ENCODE assay signal across 16 mouse cellular contexts in the genomic region with DNA sequence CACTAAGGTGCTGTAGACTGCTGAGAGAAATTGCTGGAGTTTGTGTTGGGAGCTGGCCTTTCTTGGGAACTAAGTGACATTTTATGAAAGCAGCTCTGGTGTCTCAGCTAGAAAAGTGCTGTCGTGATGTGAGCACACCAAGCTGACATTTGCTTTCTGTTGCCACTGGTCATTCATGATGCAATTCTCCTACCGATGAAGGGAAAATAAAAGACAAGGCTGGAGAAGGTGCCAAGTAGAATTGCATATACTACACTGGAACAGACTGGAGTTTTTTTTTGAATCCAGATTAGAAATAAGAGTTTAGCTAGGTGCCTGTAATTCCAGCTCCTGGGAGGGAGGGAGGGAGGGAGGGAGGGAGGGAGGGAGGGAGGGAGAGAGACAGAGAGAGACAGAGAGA.
"Had no signal": no experiment of that assay in that cellular context is flagged by ENCODE, and none has a peak within 500 bp of the region (broad histone marks: within the 10 kb centered on the region; RNA-seq: fewer than 3 reads in every experiment).

No protein-coding gene starts in this region.

- H3K9me3 ChIP-seq: neural tube, embryonic 12.5 days; neural tube, embryonic 13.5 days; neural tube, embryonic 15.5 days; stomach, embryonic 15.5 days had no signal

- H3K4me1 ChIP-seq: neural tube, embryonic 12.5 days; neural tube, embryonic 13.5 days; neural tube, embryonic 15.5 days; stomach, embryonic 15.5 days had no signal

- H3K27me3 ChIP-seq: neural tube, embryonic 12.5 days; neural tube, embryonic 13.5 days; neural tube, embryonic 15.5 days; stomach, embryonic 15.5 days had no signal

- H3K4me2 ChIP-seq: neural tube, embryonic 12.5 days; neural tube, embryonic 13.5 days; neural tube, embryonic 15.5 days; stomach, embryonic 15.5 days had no signal

- H3K4me3 ChIP-seq: neural tube, embryonic 12.5 days; neural tube, embryonic 13.5 days; neural tube, embryonic 15.5 days; stomach, embryonic 15.5 days had no signal

- H3K27ac ChIP-seq: neural tube, embryonic 12.5 days; neural tube, embryonic 13.5 days; neural tube, embryonic 15.5 days; stomach, embryonic 15.5 days; stomach, postnatal 0 days had no signal

- H3K36me3 ChIP-seq: neural tube, embryonic 12.5 days; neural tube, embryonic 13.5 days; neural tube, embryonic 15.5 days; stomach, embryonic 15.5 days had no signal

- H3K9ac ChIP-seq: neural tube, embryonic 12.5 days; neural tube, embryonic 13.5 days; neural tube, embryonic 15.5 days; stomach, embryonic 15.5 days had no signal

- DNase-seq: retina, postnatal 1 day; right cerebral cortex, adult 18-20 months; right cerebral cortex, postnatal 25 days; right cerebral cortex, postnatal 4 days; spleen, adult 18-20 months; thymus, adult 18-20 months; thymus, adult 2 months; thymus, postnatal 14 days; thymus, postnatal 25 days; thymus, postnatal 36 days; thymus, postnatal 4 days had no signal
